Mouse (Mus musculus): Measurements from ENCODE around the gene Fsd1. TPM values are rescaled to one million over a fixed set of nuclear protein-coding genes. Genes with fewer than 3 reads are reported as not detected.
A peak's percentile ranks its signal among the peaks of the same experiment; 100 is the strongest.

Gene Fsd1
- polyA plus RNA-seq, 1 experiment from 2014 or later = 9.7 TPM

GRCm38 (mm10) chr17:56003000-56003399 is 16.7 kb downstream of the Fsd1 start:
- WGBS = 85% methylated on average over 3 of the region's 3 CpGs
- Histone ChIP-seq H3K36me3 (ENCODE audit: control insufficient read depth, insufficient read depth, low read length) (peaks cover 3% of the 10 kb centered on the region; the same call in 1 of the 2 replicates), H3K9ac (ENCODE audit: low read depth, low read length) (no peak overlapping the region), H3K4me3 (ENCODE audit: low read length) (no peak overlapping the region), H3K27ac (ENCODE audit: low read length) (no peak overlapping the region), H3K4me1 (ENCODE audit: control insufficient read depth, insufficient read depth, low read length) (peaks cover 7% of the 10 kb centered on the region; the same call in 1 of the 2 replicates), H3K9me3 (ENCODE audit: control insufficient read depth, low read length) (no peaks in the 10 kb centered on the region), H3K27me3 (replicated peaks; ENCODE audit: control insufficient read depth, insufficient read depth, low read length) (peaks cover 2% of the 10 kb centered on the region; the same call in 1 of the 2 replicates), H3K4me2 (ENCODE audit: low read depth, low read length) (no peak overlapping the region)
- ATAC-seq = no peak

GRCm38 (mm10) chr17:56005415-56006061 is 19.2 kb downstream of the Fsd1 start, which contains the start of the genes Stap2 and Mpnd:
Gene Stap2, minus strand, starts transcription at chr17:56005584.
Gene Mpnd, plus strand, starts transcription at chr17:56005711.
- Histone ChIP-seq H3K9ac (ENCODE audit: low read depth, low read length) (peak within 1 kb of the TSS; percentile 73), H3K27ac (ENCODE audit: low read length) (peak within 1 kb of the TSS; percentile 92), H3K36me3 (ENCODE audit: control insufficient read depth, insufficient read depth, low read length) (peaks cover 3% of the 10 kb centered on the region; the same call in 1 of the 2 replicates), H3K27me3 (replicated peaks; ENCODE audit: control insufficient read depth, insufficient read depth, low read length) (0 out of 2 replicates have a peak, but pooled peaks cover 2% of the 10 kb centered on the region), H3K9me3 (ENCODE audit: control insufficient read depth, low read length) (no peaks in the 10 kb centered on the region), H3K4me3 (ENCODE audit: low read length) (peak within 1 kb of the TSS; percentile 52), H3K4me2 (ENCODE audit: low read depth, low read length) (peak within 1 kb of the TSS; percentile 56), H3K4me1 (ENCODE audit: control insufficient read depth, insufficient read depth, low read length) (peaks cover 15% of the 10 kb centered on the region)
- WGBS = 30% methylated on average over 13 of the region's 13 CpGs
- ATAC-seq = peak; percentile 10; the same call in 1 of the 2 replicates

- Histone ChIP-seq H3K4me3 (ENCODE audit: low read length) (peak overlapping the region; percentile 11; the same call in 1 of the 2 replicates), H3K27me3 (replicated peaks; ENCODE audit: control insufficient read depth, insufficient read depth, low read length) (no peaks in the 10 kb centered on the region), H3K4me2 (ENCODE audit: low read depth, low read length) (peak overlapping the region; percentile 88; the same call in 1 of the 2 replicates), H3K9me3 (ENCODE audit: control insufficient read depth, low read length) (no peaks in the 10 kb centered on the region), H3K9ac (ENCODE audit: low read depth, low read length) (0 out of 2 replicates have a peak overlapping the region, but pooled peaks have one; percentile 39), H3K4me1 (ENCODE audit: control insufficient read depth, insufficient read depth, low read length) (peaks cover 20% of the 10 kb centered on the region), H3K27ac (ENCODE audit: low read length) (peak overlapping the region; percentile 92), H3K36me3 (ENCODE audit: control insufficient read depth, insufficient read depth, low read length) (peaks cover 7% of the 10 kb centered on the region)
- WGBS = 44% methylated on average over 10 of the region's 10 CpGs
- ATAC-seq = no peak
These were observed 20.6 kb downstream of the Fsd1 start for GRCm38 (mm10) chr17:56006956-56007355.

GRCm38 (mm10) chr17:56007444-56008355 is 21.4 kb downstream of the Fsd1 start:
- Histone ChIP-seq H3K27me3 (replicated peaks; ENCODE audit: control insufficient read depth, insufficient read depth, low read length) (no peaks in the 10 kb centered on the region), H3K36me3 (ENCODE audit: control insufficient read depth, insufficient read depth, low read length) (peaks cover 12% of the 10 kb centered on the region), H3K9me3 (ENCODE audit: control insufficient read depth, low read length) (no peaks in the 10 kb centered on the region), H3K9ac (ENCODE audit: low read depth, low read length) (peak overlapping the region; percentile 56), H3K27ac (ENCODE audit: low read length) (peak overlapping the region; percentile 92), H3K4me1 (ENCODE audit: control insufficient read depth, insufficient read depth, low read length) (peaks cover 20% of the 10 kb centered on the region), H3K4me3 (ENCODE audit: low read length) (peak overlapping the region; percentile 93), H3K4me2 (ENCODE audit: low read depth, low read length) (peak overlapping the region; percentile 88)
- WGBS = 20% methylated on average over 13 of the region's 14 CpGs
- peak; percentile 51 for ATAC-seq

GRCm38 (mm10) chr17:56008356-56009087 is 22.2 kb downstream of the Fsd1 start:
- peaks cover 16% of the 10 kb centered on the region for H3K36me3 ChIP-seq (ENCODE audit: control insufficient read depth, insufficient read depth, low read length)
- no peaks in the 10 kb centered on the region for H3K27me3 ChIP-seq (replicated peaks; ENCODE audit: control insufficient read depth, insufficient read depth, low read length)
- ATAC-seq = peak; percentile 83
- peaks cover 20% of the 10 kb centered on the region for H3K4me1 ChIP-seq (ENCODE audit: control insufficient read depth, insufficient read depth, low read length)
- H3K4me3 ChIP-seq (ENCODE audit: low read length) = peak overlapping the region; percentile 93
- peak overlapping the region; percentile 86 for H3K9ac ChIP-seq (ENCODE audit: low read depth, low read length)
- peak overlapping the region; percentile 88 for H3K4me2 ChIP-seq (ENCODE audit: low read depth, low read length)
- no peaks in the 10 kb centered on the region for H3K9me3 ChIP-seq (ENCODE audit: control insufficient read depth, low read length)
- peak overlapping the region; percentile 92 for H3K27ac ChIP-seq (ENCODE audit: low read length)
- WGBS = under 1% methylated on average over 21 of the region's 21 CpGs

- peak; percentile 87 for ATAC-seq
- H3K4me2 ChIP-seq (ENCODE audit: low read depth, low read length) = peak overlapping the region; percentile 88
- WGBS = 1% methylated on average over 60 of the region's 62 CpGs
These were observed 23.0 kb downstream of the Fsd1 start for GRCm38 (mm10) chr17:56009088-56009961.

GRCm38 (mm10) chr17:56009962-56010240 is 23.6 kb downstream of the Fsd1 start:
- H3K4me1 ChIP-seq (ENCODE audit: control insufficient read depth, insufficient read depth, low read length) = peaks cover 17% of the 10 kb centered on the region
- peak overlapping the region; percentile 88 for H3K4me2 ChIP-seq (ENCODE audit: low read depth, low read length)
- H3K4me3 ChIP-seq (ENCODE audit: low read length) = peak overlapping the region; percentile 93
- H3K36me3 ChIP-seq (ENCODE audit: control insufficient read depth, insufficient read depth, low read length) = peaks cover 18% of the 10 kb centered on the region
- no peak overlapping the region for H3K27ac ChIP-seq (ENCODE audit: low read length)
- no peaks in the 10 kb centered on the region for H3K27me3 ChIP-seq (replicated peaks; ENCODE audit: control insufficient read depth, insufficient read depth, low read length)
- H3K9me3 ChIP-seq (ENCODE audit: control insufficient read depth, low read length) = no peaks in the 10 kb centered on the region
- H3K9ac ChIP-seq (ENCODE audit: low read depth, low read length) = peak overlapping the region; percentile 86
- 37% methylated on average over 2 of the region's 2 CpGs for WGBS
- no peak for ATAC-seq

More at GRCm38 (mm10) chr17:56009088-56009961, 23.0 kb downstream of the Fsd1 start:
- peaks cover 17% of the 10 kb centered on the region for H3K36me3 ChIP-seq (ENCODE audit: control insufficient read depth, insufficient read depth, low read length)
- H3K9me3 ChIP-seq (ENCODE audit: control insufficient read depth, low read length) = no peaks in the 10 kb centered on the region
- H3K9ac ChIP-seq (ENCODE audit: low read depth, low read length) = peak overlapping the region; percentile 86
- H3K4me1 ChIP-seq (ENCODE audit: control insufficient read depth, insufficient read depth, low read length) = peaks cover 20% of the 10 kb centered on the region
- no peaks in the 10 kb centered on the region for H3K27me3 ChIP-seq (replicated peaks; ENCODE audit: control insufficient read depth, insufficient read depth, low read length)
- peak overlapping the region; percentile 89 for H3K27ac ChIP-seq (ENCODE audit: low read length)
- H3K4me3 ChIP-seq (ENCODE audit: low read length) = peak overlapping the region; percentile 93

- Histone ChIP-seq H3K4me3 (ENCODE audit: low read length) (peak overlapping the region; percentile 93), H3K36me3 (ENCODE audit: control insufficient read depth, insufficient read depth, low read length) (peaks cover 21% of the 10 kb centered on the region), H3K4me2 (ENCODE audit: low read depth, low read length) (peak overlapping the region; percentile 88), H3K27ac (ENCODE audit: low read length) (no peak overlapping the region), H3K9ac (ENCODE audit: low read depth, low read length) (peak overlapping the region; percentile 86), H3K4me1 (ENCODE audit: control insufficient read depth, insufficient read depth, low read length) (peaks cover 15% of the 10 kb centered on the region), H3K9me3 (ENCODE audit: control insufficient read depth, low read length) (no peaks in the 10 kb centered on the region), H3K27me3 (replicated peaks; ENCODE audit: control insufficient read depth, insufficient read depth, low read length) (no peaks in the 10 kb centered on the region)
- ATAC-seq = no peak
- 63% methylated on average over 14 of the region's 14 CpGs for WGBS
These were observed 23.9 kb downstream of the Fsd1 start for GRCm38 (mm10) chr17:56010255-56010654.
